Mouse (Mus musculus): Measurements from ENCODE around the gene Scmh1.
"Not testable (repeated sequence)": the region's sequence is repeated elsewhere in the genome, so short reads cannot be mapped to it uniquely, and the experiment has no call there.

Gene Scmh1

DNA sequence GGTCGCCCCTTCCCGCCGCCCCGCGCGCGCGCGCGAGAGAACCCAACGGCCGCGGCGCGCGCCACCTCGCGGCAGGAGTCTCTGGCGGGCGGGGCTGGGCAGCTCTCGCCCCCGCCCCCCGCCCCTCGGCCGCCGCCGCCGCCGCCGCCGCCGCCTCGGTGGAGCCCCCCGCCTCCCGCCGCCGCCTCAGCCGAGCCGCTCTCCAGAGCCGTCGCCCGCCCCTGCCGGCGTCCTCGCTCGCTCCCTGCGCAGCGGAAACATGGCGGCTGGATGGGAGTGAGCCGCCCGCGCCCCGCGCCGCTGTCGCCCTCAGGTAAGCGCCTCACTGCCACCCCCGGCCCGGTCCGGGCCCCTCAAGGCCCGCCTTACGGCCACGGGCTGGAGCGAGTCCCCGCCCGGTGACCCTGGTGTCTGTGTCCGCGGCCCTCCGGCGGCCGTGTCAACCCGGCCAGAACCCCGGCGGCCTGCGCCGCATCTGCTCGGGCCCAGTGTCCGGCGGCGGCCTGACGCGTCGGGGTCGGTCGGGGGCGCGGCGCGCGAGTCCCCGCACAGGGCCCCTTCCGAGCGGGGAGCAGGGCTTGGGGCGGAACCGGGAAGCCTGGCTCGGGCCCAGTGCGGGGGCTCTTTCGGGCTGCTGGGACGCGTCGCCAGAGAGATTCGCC lies at the start of gene Scmh1:
Gene Scmh1, plus strand, starts transcription at position 138 of the 662 bp plus-strand sequence.
- DNase-seq (ENCODE audit: low spot score): peak; percentile 40

GRCm38 (mm10) chr4:120360011-120360521 lies 45.0 kb upstream of the Scmh1 start:
- no peak for DNase-seq (ENCODE audit: low spot score)

GRCm38 (mm10) chr4:120364729-120365128 lies 40.4 kb upstream of the Scmh1 start:
- DNase-seq (ENCODE audit: low spot score): no peak

DNA sequence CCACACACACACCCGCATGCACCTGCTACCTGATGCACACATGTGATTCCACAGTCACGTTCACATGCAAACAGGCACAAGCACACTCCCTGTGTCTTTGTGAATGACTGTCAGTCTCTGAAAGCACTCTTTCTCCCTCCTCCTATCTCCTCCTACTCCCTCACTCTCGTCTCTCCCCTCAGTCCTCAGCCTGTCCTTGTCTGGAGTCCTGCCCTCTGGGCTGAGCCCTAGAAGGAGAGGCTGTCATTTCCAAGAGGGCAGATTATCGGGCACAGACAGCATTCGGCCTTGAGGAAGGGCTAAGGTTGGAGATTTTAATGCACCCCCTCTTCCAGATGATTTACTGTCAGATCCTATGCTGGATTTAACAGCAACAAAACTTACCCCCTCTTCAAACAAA lies 39.6 kb upstream of the Scmh1 start:
- no peak for DNase-seq (ENCODE audit: low spot score)

DNA sequence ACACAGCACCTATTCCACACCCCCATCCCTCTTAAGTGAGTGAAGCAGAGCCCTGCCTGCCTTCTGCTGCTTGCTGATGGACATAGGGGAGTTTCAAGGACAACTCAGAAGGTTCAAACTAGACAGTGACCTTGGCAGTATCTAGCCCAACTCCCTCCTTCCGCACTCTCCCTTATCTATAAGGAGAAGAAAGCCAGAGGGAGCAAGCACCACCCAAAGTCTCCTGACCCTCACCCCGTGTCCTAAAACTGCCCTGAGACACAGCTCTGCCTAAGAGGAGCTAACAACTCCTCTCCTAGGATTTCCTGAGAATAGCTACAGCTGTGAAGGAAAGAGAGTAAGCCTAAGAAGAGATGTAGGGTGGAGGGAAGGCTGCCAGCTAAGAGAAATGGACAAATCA lies 37.0 kb upstream of the Scmh1 start:
- DNase-seq (ENCODE audit: low spot score): no peak

DNA sequence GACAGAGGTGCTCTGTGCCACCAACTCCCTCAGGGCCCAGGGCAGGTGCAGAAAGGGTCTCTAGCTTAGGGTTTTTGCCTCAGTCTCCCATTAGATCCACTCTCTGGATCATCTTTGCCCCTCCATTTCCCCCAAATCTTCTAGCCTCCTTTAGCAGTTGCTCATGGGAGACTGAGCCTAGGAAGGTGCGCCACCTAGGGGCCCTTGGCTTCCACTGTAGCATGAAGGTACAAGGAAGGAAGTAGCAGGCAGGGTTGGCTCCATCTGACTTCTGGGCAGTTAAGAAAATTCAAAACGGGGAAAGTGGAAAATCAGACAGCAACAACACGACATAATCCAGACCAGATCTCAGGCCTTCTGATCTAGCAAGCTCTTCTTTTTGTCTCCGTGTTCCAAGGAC lies 36.4 kb upstream of the Scmh1 start:
- DNase-seq (ENCODE audit: low spot score): peak; percentile 12

- DNase-seq (ENCODE audit: low spot score): no peak
Measured at GRCm38 (mm10) chr4:120369156-120369555, 35.9 kb upstream of the Scmh1 start.

DNA sequence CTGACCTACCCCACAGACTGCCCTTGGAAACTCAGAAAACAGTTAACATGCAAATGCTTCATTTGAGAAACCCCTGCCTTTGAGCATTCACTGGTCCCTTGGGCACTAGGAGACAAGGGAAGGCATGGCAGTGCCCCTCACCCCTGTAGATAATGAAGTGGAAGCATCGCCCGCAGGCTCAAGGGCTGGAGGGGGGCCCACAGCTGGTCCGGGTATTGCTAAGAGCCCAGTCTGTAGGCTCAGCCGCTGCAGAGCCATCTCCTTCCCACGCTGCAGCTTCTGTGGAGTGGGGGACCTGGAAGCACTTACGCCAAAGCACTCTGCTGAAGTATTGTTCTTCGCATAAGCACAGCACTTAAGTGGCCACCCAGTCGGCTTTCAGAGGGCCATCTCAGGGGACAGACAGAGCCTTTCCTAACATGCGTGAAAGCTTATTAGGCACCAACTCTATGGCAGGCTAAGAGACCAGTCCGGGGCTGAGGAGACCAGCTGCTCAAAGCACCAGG lies 35.2 kb upstream of the Scmh1 start:
- no peak for DNase-seq (ENCODE audit: low spot score)

DNA sequence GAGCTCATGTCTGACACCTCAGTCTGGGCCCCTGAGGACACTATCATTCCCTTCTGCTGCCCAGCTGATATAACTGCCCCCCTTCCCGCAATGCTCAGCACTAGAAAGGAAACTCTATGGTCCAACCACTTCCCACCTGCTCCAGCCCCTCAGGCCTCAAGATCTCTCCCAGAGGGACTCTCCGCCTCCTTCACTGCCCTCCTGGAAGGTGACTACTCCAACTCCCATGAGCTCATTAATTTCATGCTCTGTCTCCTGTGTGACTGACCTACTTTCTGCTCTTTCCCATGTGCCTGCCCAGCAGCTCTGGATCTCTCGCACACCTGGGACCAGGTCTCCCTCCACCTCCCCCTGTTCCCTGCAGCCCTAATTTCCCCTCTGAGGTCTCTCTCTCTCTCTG lies 32.2 kb upstream of the Scmh1 start:
- DNase-seq (ENCODE audit: low spot score): no peak

DNA sequence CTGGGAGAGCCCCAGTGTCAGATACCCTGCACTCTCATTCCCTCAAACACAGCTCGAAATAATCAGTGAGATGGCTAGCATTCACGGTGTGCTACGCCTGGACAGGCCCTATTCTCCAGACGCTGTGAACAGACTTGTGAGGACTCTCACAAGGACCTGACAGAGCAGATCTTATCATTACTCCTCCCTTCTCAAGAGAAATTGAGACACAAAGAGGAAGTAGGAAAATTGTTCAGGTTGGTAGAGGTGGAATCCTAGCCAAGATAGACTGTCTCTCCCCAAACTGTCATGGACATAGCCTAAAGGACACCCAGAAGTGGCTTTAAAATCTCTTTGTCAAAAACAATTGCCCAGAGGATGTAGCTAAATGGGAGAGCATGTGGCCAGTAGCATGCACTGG lies 31.3 kb upstream of the Scmh1 start:
- no peak for DNase-seq (ENCODE audit: low spot score)

- no peak for DNase-seq (ENCODE audit: low spot score)
Measured at GRCm38 (mm10) chr4:120380811-120381391, 24.2 kb upstream of the Scmh1 start.

DNA sequence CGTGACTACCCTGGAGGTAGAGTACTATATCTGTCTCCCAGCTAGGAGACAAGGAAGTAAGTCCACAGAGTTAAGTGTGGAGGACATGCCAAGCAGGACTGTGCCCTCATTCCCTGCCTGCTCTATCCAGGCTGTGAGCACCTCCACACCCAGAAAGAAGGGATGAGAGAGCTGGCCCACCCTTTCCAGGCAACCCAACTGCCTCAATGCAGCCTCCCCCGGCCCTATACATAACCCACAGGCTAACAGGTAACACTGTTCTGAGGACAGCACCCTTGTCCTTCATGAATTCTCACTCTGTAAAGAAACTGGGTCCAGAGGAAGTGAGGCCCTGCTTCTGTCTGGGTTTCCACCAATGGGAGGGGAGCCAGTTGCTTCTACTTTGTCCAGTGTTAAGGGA lies 19.6 kb upstream of the Scmh1 start:
- no peak for DNase-seq (ENCODE audit: low spot score)

- DNase-seq (ENCODE audit: low spot score): no peak
Measured at GRCm38 (mm10) chr4:120387496-120387895, 17.6 kb upstream of the Scmh1 start.

DNA sequence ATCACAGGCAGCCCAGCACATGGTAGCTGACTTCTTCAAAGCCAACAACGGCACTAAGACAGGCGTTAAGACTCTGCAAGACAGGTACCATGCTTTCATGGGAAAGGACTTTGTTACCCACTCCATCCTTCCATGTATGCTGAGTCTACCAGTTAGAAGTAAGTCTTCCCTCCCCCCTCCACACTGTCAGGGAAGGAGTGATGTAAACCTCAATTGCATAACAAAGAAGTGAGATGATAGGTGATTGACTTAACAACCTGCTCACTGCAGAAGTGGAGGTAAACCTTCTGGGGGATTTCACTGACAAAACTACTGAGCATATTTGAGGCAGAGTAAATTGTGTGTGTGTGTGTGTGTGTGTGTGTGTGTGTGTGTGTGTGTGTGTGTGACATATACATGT lies 17.1 kb upstream of the Scmh1 start:
- no peak for DNase-seq (ENCODE audit: low spot score)

- DNase-seq (ENCODE audit: low spot score): no peak
Measured at GRCm38 (mm10) chr4:120388998-120389542, 16.0 kb upstream of the Scmh1 start.

- no peak for DNase-seq (ENCODE audit: low spot score)
Measured at GRCm38 (mm10) chr4:120389546-120389945, 15.5 kb upstream of the Scmh1 start.

GRCm38 (mm10) chr4:120391591-120391990 lies 13.5 kb upstream of the Scmh1 start:
- DNase-seq (ENCODE audit: low spot score): no peak

DNA sequence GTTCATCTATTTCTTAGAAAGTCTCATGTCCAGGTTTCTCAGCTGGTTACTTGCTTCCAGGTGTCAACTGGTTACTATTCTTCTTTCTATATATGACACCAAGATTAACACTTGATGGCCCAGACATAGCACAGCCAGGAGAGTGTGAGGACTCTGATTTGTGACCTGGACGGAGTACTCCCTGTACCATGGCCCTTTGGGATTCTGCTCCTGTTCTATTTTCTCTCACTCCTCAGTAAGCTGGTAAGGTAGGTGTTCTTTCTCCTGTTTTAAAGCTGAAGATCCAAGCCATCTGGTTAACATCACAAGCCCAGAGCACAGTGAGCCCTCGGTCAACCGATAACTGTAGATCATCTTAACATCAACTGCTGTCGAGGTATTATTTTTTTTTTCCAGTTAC lies 12.7 kb upstream of the Scmh1 start:
- DNase-seq (ENCODE audit: low spot score): no peak

GRCm38 (mm10) chr4:120392748-120393147 lies 12.3 kb upstream of the Scmh1 start:
- no peak for DNase-seq (ENCODE audit: low spot score)

DNA sequence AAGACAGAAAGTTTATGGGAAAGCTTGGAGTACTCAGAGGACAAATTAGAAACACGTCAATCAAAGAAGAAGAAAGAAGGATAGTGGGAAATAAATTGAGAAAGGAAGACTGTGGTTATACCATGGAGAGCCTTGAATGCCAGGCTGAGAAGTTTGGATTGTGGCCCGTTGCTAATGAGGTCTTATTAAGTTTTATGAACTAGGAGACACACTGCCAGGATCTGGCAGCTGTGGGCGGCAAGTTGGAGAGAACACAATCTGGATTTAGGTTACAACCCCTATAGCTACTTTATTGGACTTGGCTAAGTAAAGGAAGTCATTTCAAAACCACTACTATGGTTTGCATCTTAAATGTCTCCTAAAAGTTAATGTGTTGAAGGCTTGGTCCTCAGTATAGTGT lies 4.8 kb upstream of the Scmh1 start:
- DNase-seq (ENCODE audit: low spot score): no peak

DNA sequence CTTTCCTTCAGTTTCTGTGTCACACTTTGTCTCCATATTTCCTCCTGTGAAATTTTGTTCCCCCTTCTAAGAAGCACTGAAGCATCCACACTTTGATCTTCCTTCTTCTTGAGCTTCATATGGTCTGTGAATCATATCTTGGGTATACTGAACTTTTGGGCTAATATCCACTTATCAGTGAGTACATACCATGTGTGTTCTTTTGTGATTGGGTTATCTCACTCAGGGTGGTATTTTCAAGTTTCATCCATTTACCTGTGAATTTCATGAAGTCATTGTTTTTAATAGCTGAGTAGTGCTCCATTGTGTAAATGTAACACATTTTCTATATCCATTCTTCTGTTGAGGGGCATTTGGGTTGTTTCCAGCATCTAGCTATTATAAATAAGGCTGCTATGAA lies 3.0 kb upstream of the Scmh1 start:
- not testable (repeated sequence) for DNase-seq (ENCODE audit: low spot score)

DNA sequence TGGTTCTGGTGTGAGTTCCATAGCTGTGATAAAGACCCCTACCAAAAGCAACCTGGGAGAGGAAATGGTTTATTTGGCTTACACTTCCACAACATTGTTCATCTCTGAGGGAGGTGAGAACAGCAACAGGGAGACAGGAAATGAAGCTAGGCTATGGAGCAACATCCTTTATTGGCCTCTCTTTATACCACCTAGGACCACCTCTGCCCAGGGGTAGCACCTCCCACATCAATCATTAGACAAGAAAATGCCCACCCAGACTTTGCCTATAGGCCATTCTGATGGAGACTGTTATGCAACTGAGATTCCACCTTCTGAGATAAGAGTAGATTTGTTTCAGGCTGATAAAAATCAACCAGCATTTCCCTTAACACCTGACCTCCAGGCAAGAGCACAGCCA lies 834 bp upstream of the Scmh1 start:
- no peak for DNase-seq (ENCODE audit: low spot score)

DNA sequence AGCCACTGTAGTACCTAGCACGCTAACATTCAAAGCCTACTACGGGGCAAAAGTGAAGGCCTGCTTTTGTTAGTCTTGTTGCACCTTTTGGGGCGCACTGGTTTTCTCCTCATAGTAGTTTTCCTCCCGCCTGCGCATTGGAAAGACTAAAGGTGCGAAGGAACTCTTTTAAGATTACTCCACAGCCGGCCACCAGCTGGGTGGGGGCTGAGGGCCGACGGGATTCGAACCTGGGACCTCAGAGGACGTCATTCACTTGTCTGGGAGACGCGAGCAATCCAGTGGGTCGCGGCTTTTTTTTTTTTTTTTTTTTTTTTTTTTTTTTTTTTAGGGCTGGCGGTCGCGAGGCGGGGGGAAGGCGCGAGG lies 320 bp upstream of the Scmh1 start:
- DNase-seq (ENCODE audit: low spot score): no peak

Data from spleen, adult 12 weeks (tissue).